Mouse (Mus musculus) liver, embryonic 15.5 days (tissue): Measurements from ENCODE around the gene Chrm3. TPM values are rescaled to one million over a fixed set of nuclear protein-coding genes. Genes with fewer than 3 reads are reported as not detected.

Experiments used
- ATAC-seq: fragments of 200-750 bp; cut with Nextera tagmentation; 2 replicates; pipeline ENCODE4 v1.8.0; 2017; ENCODE audit warnings: moderate number of reproducible peaks, mild to moderate bottlenecking, moderate library complexity; ENCODE audit not compliant: insufficient read depth
- H3K27ac ChIP-seq: fragments of 300-500 bp; sonication (generic); replicated peaks from 2 replicates; pipeline ENCODE4 v1.5.1; 2015; ENCODE audit warnings: mild to moderate bottlenecking, inconsistent platforms
- H3K27me3 ChIP-seq: fragments of 300-500 bp; sonication (generic); 2 replicates; pipeline ENCODE4 v1.6.1; 2015; ENCODE audit warnings: mild to moderate bottlenecking, inconsistent platforms
- H3K36me3 ChIP-seq: fragments of 300-500 bp; sonication (generic); replicated peaks from 2 replicates; pipeline ENCODE4 v1.6.1; 2015; ENCODE audit warnings: moderate library complexity, mild to moderate bottlenecking, inconsistent platforms
- H3K4me1 ChIP-seq: fragments of 300-500 bp; sonication (generic); replicated peaks from 2 replicates; pipeline ENCODE4 v1.6.1; 2015; ENCODE audit warnings: inconsistent platforms
- H3K4me2 ChIP-seq: fragments of 300-500 bp; sonication (generic); 2 replicates; pipeline ENCODE4 v1.6.1; 2015; ENCODE audit warnings: moderate library complexity, mild to moderate bottlenecking, inconsistent platforms
- H3K4me3 ChIP-seq: fragments of 300-500 bp; sonication (generic); replicated peaks from 2 replicates; pipeline ENCODE4 v1.5.1; 2015; ENCODE audit warnings: mild to moderate bottlenecking, inconsistent platforms
- H3K9ac ChIP-seq: fragments of 300-500 bp; sonication (generic); 2 replicates; pipeline ENCODE4 v1.6.1; 2015; ENCODE audit warnings: moderate library complexity, mild to moderate bottlenecking, inconsistent platforms
- H3K9me3 ChIP-seq: fragments of 300-500 bp; sonication (generic); replicated peaks from 2 replicates; pipeline ENCODE4 v1.6.1; 2016; ENCODE audit warnings: inconsistent platforms
- WGBS: fragments of 180-500 bp; shearing (Covaris S2); methylation state at CpG from one replicate; pipeline ENCODE4 v1.1.7; 2015; ENCODE audit warnings: mixed read lengths; ENCODE audit not compliant: insufficient replicate concordance; 5-methylcytosine and 5-hydroxymethylcytosine counted together
- polyA plus RNA-seq: library from polyadenylated mRNA; unstranded; fragments of >200 nt; fragmentation: Nextera tagmentation; extraction: Ambion mirVana; gene quantifications from 2 replicates; pipeline ENCODE4 v1.2.1, GENCODE M21; 2015

Gene Chrm3
- polyA plus RNA-seq, 1 experiment from 2014 or later = not detected

- Histone ChIP-seq H3K36me3 (no peaks in the 10 kb centered on the region), H3K4me3 (no peak overlapping the region), H3K27me3 (no peaks in the 10 kb centered on the region), H3K9ac (no peak overlapping the region), H3K4me1 (no peaks in the 10 kb centered on the region), H3K27ac (no peak overlapping the region), H3K4me2 (no peak overlapping the region), H3K9me3 (no peaks in the 10 kb centered on the region)
- 50% methylated on average over 2 of the region's 2 CpGs for WGBS
- no peak for ATAC-seq
Measured at GRCm38 (mm10) chr13:9908707-9909106, 451.9 kb downstream of the Chrm3 start.

GRCm38 (mm10) chr13:9907202-9907601 lies 453.4 kb downstream of the Chrm3 start:
- WGBS = 62% methylated on average over 3 of the region's 3 CpGs
- H3K27ac ChIP-seq = no peak overlapping the region

GRCm38 (mm10) chr13:9904455-9904854 lies 456.2 kb downstream of the Chrm3 start:
- H3K4me3 ChIP-seq = no peak overlapping the region
- H3K4me2 ChIP-seq = no peak overlapping the region
- no peak for ATAC-seq
- H3K9ac ChIP-seq = no peak overlapping the region
- no peaks in the 10 kb centered on the region for H3K27me3 ChIP-seq
- H3K36me3 ChIP-seq = no peaks in the 10 kb centered on the region
- no peaks in the 10 kb centered on the region for H3K4me1 ChIP-seq
- H3K27ac ChIP-seq = no peak overlapping the region
- H3K9me3 ChIP-seq = no peaks in the 10 kb centered on the region

More at GRCm38 (mm10) chr13:9907202-9907601, 453.4 kb downstream of the Chrm3 start:
- ATAC-seq = no peak
- Histone ChIP-seq H3K36me3 (no peaks in the 10 kb centered on the region), H3K4me2 (no peak overlapping the region), H3K27me3 (no peaks in the 10 kb centered on the region), H3K9me3 (no peaks in the 10 kb centered on the region), H3K4me3 (no peak overlapping the region), H3K4me1 (no peaks in the 10 kb centered on the region), H3K9ac (no peak overlapping the region)

GRCm38 (mm10) chr13:9900653-9901385 lies 459.8 kb downstream of the Chrm3 start:
- H3K4me2 ChIP-seq = no peak overlapping the region
- H3K9me3 ChIP-seq = no peaks in the 10 kb centered on the region
- no peaks in the 10 kb centered on the region for H3K36me3 ChIP-seq
- no peaks in the 10 kb centered on the region for H3K4me1 ChIP-seq
- no peak for ATAC-seq
- H3K9ac ChIP-seq = no peak overlapping the region
- H3K4me3 ChIP-seq = no peak overlapping the region
- WGBS = 59% methylated on average over 5 of the region's 5 CpGs
- H3K27ac ChIP-seq = no peak overlapping the region
- H3K27me3 ChIP-seq = no peaks in the 10 kb centered on the region

GRCm38 (mm10) chr13:9898664-9899369 lies 461.8 kb downstream of the Chrm3 start:
- no peaks in the 10 kb centered on the region for H3K36me3 ChIP-seq
- ATAC-seq = no peak
- H3K4me1 ChIP-seq = no peaks in the 10 kb centered on the region
- 61% methylated on average over 3 of the region's 3 CpGs for WGBS
- no peak overlapping the region for H3K9ac ChIP-seq
- no peak overlapping the region for H3K27ac ChIP-seq
- H3K4me2 ChIP-seq = no peak overlapping the region
- H3K4me3 ChIP-seq = no peak overlapping the region
- no peaks in the 10 kb centered on the region for H3K9me3 ChIP-seq
- no peaks in the 10 kb centered on the region for H3K27me3 ChIP-seq

GRCm38 (mm10) chr13:9897231-9897630 lies 463.4 kb downstream of the Chrm3 start:
- Histone ChIP-seq H3K4me3 (no peak overlapping the region), H3K4me2 (no peak overlapping the region), H3K27ac (no peak overlapping the region), H3K36me3 (no peaks in the 10 kb centered on the region), H3K9me3 (no peaks in the 10 kb centered on the region), H3K27me3 (no peaks in the 10 kb centered on the region), H3K9ac (no peak overlapping the region), H3K4me1 (no peaks in the 10 kb centered on the region)
- WGBS = 16% methylated on average over 1 of the region's 1 CpGs
- ATAC-seq = no peak

GRCm38 (mm10) chr13:9895045-9895625 lies 465.5 kb downstream of the Chrm3 start:
- no peaks in the 10 kb centered on the region for H3K36me3 ChIP-seq
- ATAC-seq = no peak
- H3K9ac ChIP-seq = no peak overlapping the region
- WGBS = 56% methylated on average over 11 of the region's 11 CpGs
- no peak overlapping the region for H3K27ac ChIP-seq
- no peaks in the 10 kb centered on the region for H3K4me1 ChIP-seq
- no peaks in the 10 kb centered on the region; the same call in 1 of the 2 replicates for H3K27me3 ChIP-seq
- no peak overlapping the region for H3K4me3 ChIP-seq
- no peak overlapping the region for H3K4me2 ChIP-seq
- H3K9me3 ChIP-seq = no peaks in the 10 kb centered on the region

DNA sequence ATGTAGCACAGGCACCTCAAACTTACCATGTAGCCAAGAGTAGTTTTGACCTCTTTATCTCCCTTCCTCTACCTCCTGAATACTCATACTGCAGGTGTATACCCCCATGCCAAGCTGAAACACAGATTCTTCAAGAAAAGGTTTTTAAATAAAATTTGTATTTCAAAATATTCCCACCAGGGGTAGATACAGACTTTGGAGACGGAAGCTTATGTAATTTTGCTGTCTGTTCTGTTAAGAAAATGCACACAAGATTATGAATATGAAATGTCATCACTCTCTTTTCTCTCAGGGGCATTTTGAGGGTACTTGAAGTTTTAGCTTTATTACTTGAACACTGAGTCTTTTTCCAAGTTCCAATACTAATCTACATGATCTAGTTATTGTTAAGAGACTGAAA lies 469.6 kb downstream of the Chrm3 start:
- H3K9ac ChIP-seq = no peak overlapping the region
- H3K36me3 ChIP-seq = no peaks in the 10 kb centered on the region
- ATAC-seq = no peak
- H3K9me3 ChIP-seq = no peaks in the 10 kb centered on the region
- H3K4me1 ChIP-seq = no peaks in the 10 kb centered on the region
- no peak overlapping the region for H3K4me2 ChIP-seq
- H3K4me3 ChIP-seq = no peak overlapping the region
- no peaks in the 10 kb centered on the region; the same call in 1 of the 2 replicates for H3K27me3 ChIP-seq
- WGBS = 39% methylated on average over 1 of the region's 1 CpGs
- H3K27ac ChIP-seq = no peak overlapping the region

DNA sequence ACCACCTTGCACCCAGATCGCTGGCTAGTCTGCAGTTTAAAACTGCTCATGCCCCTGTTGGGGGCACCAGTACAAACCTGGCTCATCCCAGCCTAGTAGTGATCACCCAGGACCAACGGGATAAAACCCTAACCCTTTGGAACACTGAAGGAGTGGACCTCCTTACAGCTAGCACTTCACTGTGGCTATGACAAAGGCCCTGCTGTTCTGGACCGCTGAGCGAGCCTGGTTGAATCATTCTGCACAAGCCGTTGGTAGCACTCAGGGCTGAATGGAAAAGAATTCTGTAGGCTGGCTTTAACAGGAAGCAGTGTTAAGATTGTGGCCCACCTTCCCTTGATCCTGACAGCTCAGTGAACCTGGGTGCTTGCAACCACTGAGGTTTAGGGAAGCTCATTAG lies 470.2 kb downstream of the Chrm3 start:
- H3K27ac ChIP-seq = no peak overlapping the region
- H3K4me2 ChIP-seq = no peak overlapping the region
- WGBS = 55% methylated on average over 5 of the region's 5 CpGs
- no peak overlapping the region for H3K9ac ChIP-seq
- no peaks in the 10 kb centered on the region for H3K36me3 ChIP-seq
- H3K4me3 ChIP-seq = no peak overlapping the region
- ATAC-seq = no peak
- no peaks in the 10 kb centered on the region for H3K9me3 ChIP-seq
- H3K4me1 ChIP-seq = no peaks in the 10 kb centered on the region
- no peaks in the 10 kb centered on the region; the same call in 1 of the 2 replicates for H3K27me3 ChIP-seq

- H3K9me3 ChIP-seq = no peaks in the 10 kb centered on the region
- no peak overlapping the region for H3K4me3 ChIP-seq
- no peaks in the 10 kb centered on the region for H3K36me3 ChIP-seq
- H3K27ac ChIP-seq = no peak overlapping the region
- no peak for ATAC-seq
- H3K4me1 ChIP-seq = no peaks in the 10 kb centered on the region
- no peak overlapping the region for H3K4me2 ChIP-seq
- H3K27me3 ChIP-seq = no peaks in the 10 kb centered on the region; the same call in 1 of the 2 replicates
- WGBS = 18% methylated on average over 1 of the region's 1 CpGs
- no peak overlapping the region for H3K9ac ChIP-seq
Measured at GRCm38 (mm10) chr13:9889954-9890353, 470.7 kb downstream of the Chrm3 start.

DNA sequence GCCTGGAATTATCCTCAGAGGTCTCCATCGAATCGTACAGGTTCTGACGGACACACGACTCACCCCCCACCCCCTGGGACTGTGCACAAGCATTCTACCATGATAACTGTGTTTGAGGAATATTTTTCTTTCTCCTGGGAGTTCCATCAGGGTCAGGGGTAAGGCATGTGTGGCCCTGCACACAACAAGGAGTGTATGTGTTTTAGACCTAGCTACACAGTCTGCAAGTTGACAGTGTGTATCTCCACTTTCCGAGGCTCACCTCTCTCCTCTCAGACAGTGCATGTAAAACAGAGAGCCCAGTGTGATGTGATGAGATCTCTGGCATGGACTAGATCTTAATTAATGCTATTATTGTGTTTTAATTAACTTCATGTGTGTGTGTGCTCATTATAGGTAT lies 472.4 kb downstream of the Chrm3 start:
- H3K27ac ChIP-seq = no peak overlapping the region
- no peaks in the 10 kb centered on the region; the same call in 1 of the 2 replicates for H3K27me3 ChIP-seq
- 68% methylated on average over 5 of the region's 5 CpGs for WGBS
- no peak overlapping the region for H3K9ac ChIP-seq
- H3K36me3 ChIP-seq = no peaks in the 10 kb centered on the region
- no peak overlapping the region for H3K4me2 ChIP-seq
- H3K4me3 ChIP-seq = no peak overlapping the region
- no peaks in the 10 kb centered on the region for H3K9me3 ChIP-seq
- no peaks in the 10 kb centered on the region for H3K4me1 ChIP-seq
- ATAC-seq = no peak
